Mouse (Mus musculus): ENCODE measurements around the gene Smarca2.

Smarca2 gene

DNA sequence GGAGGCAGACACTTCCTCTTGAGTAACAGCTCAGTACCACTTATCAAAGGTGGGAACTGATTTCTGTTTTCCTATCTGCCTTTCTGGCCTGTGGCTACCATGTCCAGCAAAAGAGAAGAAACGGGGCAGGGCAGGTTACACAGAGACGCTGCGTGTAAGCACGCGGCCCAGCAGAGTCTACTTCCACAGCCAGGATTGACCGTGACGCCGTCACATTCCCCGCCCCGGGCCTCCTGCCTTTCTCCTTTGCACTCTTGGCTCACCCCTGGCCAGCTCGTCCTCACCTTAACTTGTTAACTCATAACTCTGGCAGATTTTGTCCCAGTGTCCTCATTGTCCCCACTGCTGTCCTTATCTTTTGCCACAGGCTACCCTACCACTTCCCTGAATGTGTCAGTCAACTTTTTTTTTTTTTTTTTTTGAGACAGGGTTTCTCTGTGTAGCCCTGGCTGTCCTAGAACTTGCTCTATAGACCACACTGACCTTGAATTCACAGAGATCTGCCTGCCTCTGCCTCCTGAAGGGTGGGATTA lies 167.3 kb downstream of the Smarca2 start:
- H3K36me3 ChIP-seq (ENCODE audit: insufficient read depth, low read length): no peaks in the 10 kb centered on the region
- H3K4me1 ChIP-seq (replicated peaks; ENCODE audit: low read depth, low read length): 0 out of 2 replicates have a peak, but pooled peaks cover 2% of the 10 kb centered on the region
- TF ChIP-seq CTCF (conservative IDR thresholded peaks at IDR 0.05; ENCODE audit: low read length): no peak
- no peak for TF ChIP-seq POU5F1 (IDR thresholded peaks at IDR 0.05; ENCODE audit: borderline replicate concordance, low read length)
- TF ChIP-seq NANOG (IDR thresholded peaks at IDR 0.05; ENCODE audit: borderline replicate concordance, low read length): no peak

DNA sequence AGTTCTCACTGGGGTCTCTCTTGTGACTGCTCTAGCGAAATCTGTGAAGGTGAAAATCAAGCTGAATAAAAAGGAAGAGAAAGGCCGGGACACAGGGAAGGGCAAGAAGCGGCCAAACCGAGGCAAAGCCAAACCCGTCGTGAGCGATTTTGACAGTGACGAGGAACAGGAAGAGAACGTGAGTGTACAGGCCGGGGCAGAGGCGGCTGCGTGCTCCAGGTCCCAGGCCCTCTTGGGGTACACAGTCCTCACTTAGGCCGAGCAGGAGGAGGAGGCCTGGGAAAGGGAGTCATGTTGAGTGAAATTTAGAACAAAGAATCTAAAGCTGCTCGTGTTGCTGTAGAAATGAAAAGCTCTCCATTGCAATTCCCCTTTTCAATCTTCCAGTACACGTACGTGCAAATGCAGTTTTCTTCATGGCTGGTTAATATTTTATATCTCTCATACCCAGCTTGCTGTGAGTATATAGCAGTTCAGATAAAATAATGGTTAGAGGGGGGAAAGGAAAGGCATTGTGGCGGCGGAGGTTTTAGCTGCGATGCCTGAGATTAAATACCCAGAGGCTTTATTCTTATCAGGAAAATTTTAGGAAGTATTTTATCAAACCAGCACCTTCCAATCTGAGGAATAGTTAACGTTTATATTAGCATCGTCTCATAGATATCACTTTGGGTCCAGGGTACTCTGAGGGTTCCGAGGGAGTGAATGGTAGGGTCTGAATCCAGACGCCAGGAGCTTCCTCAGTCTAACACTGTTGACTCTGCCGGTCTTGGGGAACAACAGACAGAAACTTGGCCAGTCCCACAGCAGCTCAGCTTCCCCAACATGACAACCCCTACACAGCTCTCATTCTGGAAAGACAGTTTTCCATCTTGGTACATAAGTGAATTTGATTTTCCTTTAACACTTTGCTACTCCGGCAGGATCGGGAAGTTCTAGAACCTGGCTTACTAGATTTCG lies 171.5 kb downstream of the Smarca2 start:
- Histone ChIP-seq H3K9me3 (ENCODE audit: low read length) (peaks cover 18% of the 10 kb centered on the region), H3K27me3 (ENCODE audit: insufficient read depth, low read length) (no peaks in the 10 kb centered on the region), H3K36me3 (ENCODE audit: insufficient read depth, low read length) (no peaks in the 10 kb centered on the region), H3K4me1 (replicated peaks; ENCODE audit: low read depth, low read length) (no peaks in the 10 kb centered on the region), H3K4me3 (replicated peaks; ENCODE audit: low read length) (no peak overlapping the region)
- TF ChIP-seq NANOG (IDR thresholded peaks at IDR 0.05; ENCODE audit: borderline replicate concordance, low read length) (no peak), POU5F1 (IDR thresholded peaks at IDR 0.05; ENCODE audit: borderline replicate concordance, low read length) (no peak), CTCF (conservative IDR thresholded peaks at IDR 0.05; ENCODE audit: low read length) (no peak)

More for the DNA sequence above, 167.3 kb downstream of the Smarca2 start:
- Histone ChIP-seq H3K9me3 (ENCODE audit: low read length) (peaks cover 25% of the 10 kb centered on the region), H3K4me3 (replicated peaks; ENCODE audit: low read length) (no peak overlapping the region), H3K27me3 (ENCODE audit: insufficient read depth, low read length) (no peaks in the 10 kb centered on the region)

DNA sequence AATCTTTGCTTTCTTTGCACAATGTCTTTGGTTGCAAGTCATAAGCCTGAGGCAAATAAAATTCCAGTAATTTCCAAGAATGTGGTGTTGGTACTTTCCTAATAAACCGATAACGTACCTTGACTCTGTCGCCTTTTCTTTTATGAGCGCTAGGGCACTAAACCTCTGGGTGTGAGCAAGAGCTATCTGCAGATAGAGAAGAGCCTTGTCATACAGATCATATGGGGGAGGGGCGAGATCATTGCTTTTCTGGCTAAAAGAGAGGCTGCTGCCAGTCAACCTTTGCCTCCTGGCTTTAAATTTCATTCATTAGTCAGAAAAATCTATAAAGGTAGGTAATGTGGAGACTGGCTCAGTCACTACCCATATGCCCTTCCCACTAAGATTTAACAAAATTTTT lies 173.3 kb downstream of the Smarca2 start:
- TF ChIP-seq POU5F1 (IDR thresholded peaks at IDR 0.05; ENCODE audit: borderline replicate concordance, low read length) (no peak), NANOG (IDR thresholded peaks at IDR 0.05; ENCODE audit: borderline replicate concordance, low read length) (no peak)
- no peaks in the 10 kb centered on the region for H3K9me3 ChIP-seq (ENCODE audit: low read length)
- H3K27me3 ChIP-seq (ENCODE audit: insufficient read depth, low read length): no peaks in the 10 kb centered on the region
- H3K4me3 ChIP-seq (replicated peaks; ENCODE audit: low read length): no peak overlapping the region
- no peaks in the 10 kb centered on the region for H3K4me1 ChIP-seq (replicated peaks; ENCODE audit: low read depth, low read length)
- H3K36me3 ChIP-seq (ENCODE audit: insufficient read depth, low read length): no peaks in the 10 kb centered on the region

DNA sequence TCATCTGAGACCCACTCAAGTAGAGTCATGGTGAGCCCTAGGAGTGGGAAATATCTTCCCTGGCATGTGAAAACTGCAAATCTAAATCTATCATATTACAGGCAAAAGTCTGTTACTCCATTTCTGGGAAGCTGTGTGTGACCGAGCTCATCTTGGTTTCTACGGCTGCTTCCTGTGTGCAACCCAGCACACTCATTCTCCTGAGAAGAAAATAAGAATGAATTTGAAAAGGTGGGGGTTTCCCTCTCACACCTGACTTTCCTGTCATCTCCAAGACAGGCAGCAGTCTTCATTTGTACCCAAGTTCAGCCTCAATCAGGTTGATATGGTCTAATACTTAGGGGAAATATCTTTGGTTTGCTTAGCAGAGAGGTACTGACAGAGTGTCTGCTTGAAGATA lies 176.4 kb downstream of the Smarca2 start:
- H3K4me3 ChIP-seq (replicated peaks; ENCODE audit: low read length): no peak overlapping the region
- H3K27me3 ChIP-seq (ENCODE audit: insufficient read depth, low read length): no peaks in the 10 kb centered on the region
- no peaks in the 10 kb centered on the region for H3K9me3 ChIP-seq (ENCODE audit: low read length)
- no peaks in the 10 kb centered on the region for H3K4me1 ChIP-seq (replicated peaks; ENCODE audit: low read depth, low read length)
- H3K36me3 ChIP-seq (ENCODE audit: insufficient read depth, low read length): no peaks in the 10 kb centered on the region
- TF ChIP-seq CTCF (conservative IDR thresholded peaks at IDR 0.05; ENCODE audit: low read length) (no peak), POU5F1 (IDR thresholded peaks at IDR 0.05; ENCODE audit: borderline replicate concordance, low read length) (no peak), NANOG (IDR thresholded peaks at IDR 0.05; ENCODE audit: borderline replicate concordance, low read length) (no peak)

DNA sequence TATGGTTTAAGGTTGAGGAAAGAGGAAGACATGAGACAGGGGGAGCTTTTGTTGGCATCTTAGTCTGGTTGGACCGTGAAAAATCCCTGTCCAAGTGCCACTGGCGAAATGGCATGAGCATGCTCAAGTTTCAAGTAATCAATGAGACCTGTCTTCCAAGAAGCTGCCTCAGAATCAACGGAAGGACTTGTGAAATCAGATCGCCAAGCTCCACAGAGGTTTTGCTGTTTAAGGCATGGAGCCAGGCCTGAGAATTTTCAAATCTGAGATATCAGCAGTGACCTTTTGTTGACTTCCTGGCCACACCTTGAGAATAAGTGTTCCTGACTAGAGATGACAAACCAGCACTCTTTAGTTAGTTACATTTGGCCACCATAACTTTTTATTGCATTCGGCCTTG lies 183.6 kb downstream of the Smarca2 start:
- no peak overlapping the region for H3K4me3 ChIP-seq (replicated peaks; ENCODE audit: low read length)
- TF ChIP-seq POU5F1 (IDR thresholded peaks at IDR 0.05; ENCODE audit: borderline replicate concordance, low read length): no peak
- no peak for TF ChIP-seq CTCF (conservative IDR thresholded peaks at IDR 0.05; ENCODE audit: low read length)
- no peak for TF ChIP-seq NANOG (IDR thresholded peaks at IDR 0.05; ENCODE audit: borderline replicate concordance, low read length)
- H3K36me3 ChIP-seq (ENCODE audit: insufficient read depth, low read length): no peaks in the 10 kb centered on the region
- H3K4me1 ChIP-seq (replicated peaks; ENCODE audit: low read depth, low read length): no peaks in the 10 kb centered on the region
- no peaks in the 10 kb centered on the region for H3K27me3 ChIP-seq (ENCODE audit: insufficient read depth, low read length)
- no peaks in the 10 kb centered on the region for H3K9me3 ChIP-seq (ENCODE audit: low read length)

DNA sequence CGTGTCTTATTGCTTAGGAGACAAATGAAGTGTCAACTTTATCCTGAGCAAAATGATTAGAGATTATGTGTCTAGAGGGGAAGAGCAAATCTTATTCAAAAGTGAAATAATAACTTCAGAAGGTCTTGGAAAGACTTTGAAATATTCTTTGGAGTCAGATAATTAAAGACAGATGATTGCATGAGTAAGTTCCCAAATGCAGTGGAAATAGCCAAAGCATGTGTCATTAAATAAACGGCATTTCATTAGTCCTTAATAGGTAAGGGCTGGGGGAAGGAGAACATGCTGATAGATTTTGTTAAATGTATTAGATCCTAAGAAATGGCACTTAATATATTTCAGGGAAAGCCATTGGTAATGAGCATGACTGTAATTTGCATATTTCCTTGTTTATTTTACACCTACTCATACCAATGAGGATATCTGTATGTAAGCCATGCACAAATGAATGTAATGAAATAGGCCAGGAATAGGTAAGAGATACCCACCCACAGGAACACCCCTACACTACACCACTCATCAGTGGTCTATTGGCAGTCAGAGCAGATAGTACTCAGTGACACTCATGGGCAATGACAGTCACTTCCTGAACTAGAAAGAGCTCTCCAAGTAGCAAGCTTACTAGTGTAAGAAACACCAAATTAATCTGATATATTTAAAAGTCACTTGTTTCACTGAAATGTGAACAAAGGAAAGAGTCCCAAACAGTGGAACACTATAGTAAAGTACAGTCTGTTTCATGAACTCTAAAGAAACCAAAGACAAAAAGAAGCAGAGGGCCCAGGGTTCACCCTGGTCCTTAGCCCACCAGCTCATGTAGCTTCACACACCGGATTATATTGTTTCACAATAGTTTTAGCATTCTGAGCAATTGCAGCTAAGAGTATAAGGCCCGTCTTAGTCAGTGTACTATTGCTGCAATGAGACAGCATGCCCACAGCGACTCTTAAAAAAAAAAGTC lies 185.8 kb downstream of the Smarca2 start:
- Histone ChIP-seq H3K27me3 (ENCODE audit: insufficient read depth, low read length) (no peaks in the 10 kb centered on the region), H3K4me1 (replicated peaks; ENCODE audit: low read depth, low read length) (no peaks in the 10 kb centered on the region), H3K9me3 (ENCODE audit: low read length) (no peaks in the 10 kb centered on the region), H3K36me3 (ENCODE audit: insufficient read depth, low read length) (no peaks in the 10 kb centered on the region), H3K4me3 (replicated peaks; ENCODE audit: low read length) (no peak overlapping the region)
- TF ChIP-seq CTCF (conservative IDR thresholded peaks at IDR 0.05; ENCODE audit: low read length) (no peak), NANOG (IDR thresholded peaks at IDR 0.05; ENCODE audit: borderline replicate concordance, low read length) (no peak), POU5F1 (IDR thresholded peaks at IDR 0.05; ENCODE audit: borderline replicate concordance, low read length) (no peak)

DNA sequence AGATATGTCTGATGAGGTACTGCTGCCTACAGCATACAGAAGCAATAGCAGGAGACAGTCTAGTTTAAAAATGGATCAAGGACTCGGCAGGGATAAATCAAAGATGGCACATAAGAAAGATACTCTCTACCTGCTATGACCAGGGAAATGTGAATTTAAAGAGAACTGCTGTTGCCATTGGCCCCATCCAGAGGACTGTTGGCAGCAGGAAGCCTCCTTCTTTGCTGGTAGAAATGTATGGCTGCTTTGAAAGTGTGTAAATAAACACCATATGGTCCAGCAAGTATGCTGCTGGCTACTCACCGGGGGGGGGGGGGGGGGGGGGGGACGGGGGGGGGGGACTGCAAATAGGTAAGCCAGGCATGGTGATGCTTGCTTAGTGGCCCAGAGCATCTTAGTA lies 189.5 kb downstream of the Smarca2 start:
- TF ChIP-seq POU5F1 (IDR thresholded peaks at IDR 0.05; ENCODE audit: borderline replicate concordance, low read length) (no peak), NANOG (IDR thresholded peaks at IDR 0.05; ENCODE audit: borderline replicate concordance, low read length) (no peak), CTCF (conservative IDR thresholded peaks at IDR 0.05; ENCODE audit: low read length) (no peak)
- H3K27me3 ChIP-seq (ENCODE audit: insufficient read depth, low read length): no peaks in the 10 kb centered on the region
- H3K9me3 ChIP-seq (ENCODE audit: low read length): no peaks in the 10 kb centered on the region
- H3K4me3 ChIP-seq (replicated peaks; ENCODE audit: low read length): no peak overlapping the region
- no peaks in the 10 kb centered on the region for H3K4me1 ChIP-seq (replicated peaks; ENCODE audit: low read depth, low read length)
- no peaks in the 10 kb centered on the region for H3K36me3 ChIP-seq (ENCODE audit: insufficient read depth, low read length)

DNA sequence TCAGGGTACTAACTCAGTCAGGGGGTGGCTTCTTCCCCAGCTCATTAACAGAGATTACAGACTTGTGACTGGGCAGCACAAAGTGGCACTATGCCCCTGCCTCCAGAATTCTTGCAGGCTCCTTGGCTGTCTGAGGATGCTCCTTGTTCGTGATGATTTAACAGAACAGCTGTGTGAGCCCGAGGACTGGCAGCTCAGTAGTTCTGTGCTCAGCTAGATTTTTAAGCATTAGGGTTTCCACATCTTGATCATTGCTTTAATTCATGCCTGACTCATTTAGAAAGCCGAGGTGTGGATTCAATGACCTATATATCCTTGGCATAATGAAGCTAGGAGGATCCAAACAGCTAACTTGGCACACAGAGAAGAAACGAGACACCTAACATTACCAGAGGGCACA lies 191.2 kb downstream of the Smarca2 start:
- no peaks in the 10 kb centered on the region for H3K27me3 ChIP-seq (ENCODE audit: insufficient read depth, low read length)
- no peaks in the 10 kb centered on the region for H3K4me1 ChIP-seq (replicated peaks; ENCODE audit: low read depth, low read length)

More for the DNA sequence above, 191.2 kb downstream of the Smarca2 start:
- Histone ChIP-seq H3K36me3 (ENCODE audit: insufficient read depth, low read length) (no peaks in the 10 kb centered on the region), H3K4me3 (replicated peaks; ENCODE audit: low read length) (no peak overlapping the region), H3K9me3 (ENCODE audit: low read length) (no peaks in the 10 kb centered on the region)
- TF ChIP-seq NANOG (IDR thresholded peaks at IDR 0.05; ENCODE audit: borderline replicate concordance, low read length) (no peak), CTCF (conservative IDR thresholded peaks at IDR 0.05; ENCODE audit: low read length) (no peak), POU5F1 (IDR thresholded peaks at IDR 0.05; ENCODE audit: borderline replicate concordance, low read length) (no peak)

Measured in E14TG2a.4 (cell line).